Mouse (Mus musculus) left cerebral cortex, adult 6 months (tissue): Measurements from ENCODE around the gene Zxdc. TPM values are rescaled to one million over a fixed set of nuclear protein-coding genes. Genes with fewer than 3 reads are reported as not detected.

ENCODE experiments used
- long read RNA-seq, 2 experiments: library from polyadenylated mRNA; unstranded; transcript quantifications; one replicate each; pipeline ENCODE4 v2.0.0; 2019 to 2020
- polyA plus RNA-seq: library from polyadenylated mRNA; unstranded; fragments of <200 nt; fragmentation: Nextera tagmentation; gene quantifications from 2 replicates; pipeline ENCODE4 v1.2.3, GENCODE M21; 2021

The Zxdc gene
- polyA plus RNA-seq: 3.0 and 13.3 TPM in 2 replicates
- long read RNA-seq, experiment 1, full-length matches to known transcripts: 2 of 12 reads
- long read RNA-seq, experiment 1, partial matches to known transcripts: 8 of 12 reads
- long read RNA-seq, experiment 1, other reads (novel, unspliced or antisense): 2 of 12 reads
- long read RNA-seq, experiment 2, partial matches to known transcripts: 4 of 7 reads
- long read RNA-seq, experiment 2, other reads (novel, unspliced or antisense): 3 of 7 reads

DNA sequence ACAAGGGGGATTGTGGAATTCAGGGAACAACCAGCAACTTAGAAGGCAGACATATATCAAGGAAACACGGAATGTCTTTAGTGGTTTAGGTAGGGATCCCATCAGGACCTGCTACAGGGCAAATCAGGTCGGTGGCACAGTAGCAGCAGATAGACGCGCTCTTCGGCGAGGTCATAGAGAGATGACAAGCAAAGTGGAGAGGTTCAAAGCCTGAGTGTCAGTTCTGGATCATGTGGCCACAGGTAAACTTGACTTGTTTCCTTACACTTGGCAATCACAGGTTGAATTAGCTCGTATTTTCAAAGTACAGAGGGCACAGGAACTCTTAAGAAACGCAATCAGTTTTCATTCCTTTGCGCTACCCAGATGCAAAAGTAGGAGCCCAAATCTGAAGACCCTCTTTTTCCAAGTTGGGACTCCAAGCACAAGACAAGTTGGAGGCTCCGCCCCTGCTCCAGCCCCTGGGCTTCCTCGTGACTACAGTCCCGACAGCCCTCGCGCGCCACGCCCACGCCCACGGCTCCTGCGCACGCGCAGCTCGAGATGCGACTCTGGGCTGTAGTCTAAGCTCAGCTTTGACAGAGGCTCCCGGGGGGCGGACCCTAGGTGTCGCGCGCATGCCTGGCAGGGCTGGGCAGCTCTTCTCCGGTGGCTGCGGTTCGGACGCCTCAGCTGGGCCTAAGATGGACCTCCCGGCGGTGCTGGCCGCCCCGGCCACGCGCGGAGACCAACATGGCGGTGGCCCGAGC, at the start of gene Zxdc:
Gene Zxdc (plus strand): TSS at position 517 of the 749 bp plus-strand sequence.

GRCm38 (mm10) chr6:90324991-90325390, 44.3 kb upstream of the Zxdc start, which contains the start of gene Chst13:
Gene Chst13, minus strand, starts transcription at chr6:90325185.

GRCm38 (mm10) chr6:90332561-90333425, 36.5 kb upstream of the Zxdc start, which contains the start of gene Uroc1:
Gene Uroc1, plus strand, starts transcription at chr6:90333284.

GRCm38 (mm10) chr6:90428380-90428974, 59.2 kb downstream of the Zxdc start, which contains the start of gene Cfap100:
Gene Cfap100, minus strand, starts transcription at chr6:90428797.

Other genes starting within 250 kb of the Zxdc start
- gene Vmn1r51, start 246.9 kb upstream of the Zxdc start, polyA plus RNA-seq: not detected in 2 replicates
- gene Vmn1r52, start 194.7 kb upstream of the Zxdc start, polyA plus RNA-seq: not detected in 2 replicates
- gene V1ra8, start 166.7 kb upstream of the Zxdc start, polyA plus RNA-seq: not detected in 2 replicates
- not detected in 2 replicates for gene Vmn1r53, start 145.1 kb upstream of the Zxdc start, polyA plus RNA-seq
- gene Vmn1r54, start 123.2 kb upstream of the Zxdc start, polyA plus RNA-seq: not detected in 2 replicates
- not detected in 2 replicates for gene BC048671, start 68.3 kb upstream of the Zxdc start, polyA plus RNA-seq
- 0.10 TPM in 1 of 2 replicates, not detected in the other for gene Chst13, start 44.3 kb upstream of the Zxdc start, polyA plus RNA-seq
- gene Uroc1, start 36.2 kb upstream of the Zxdc start, polyA plus RNA-seq: not detected in 2 replicates
- gene Cfap100, start 59.3 kb downstream of the Zxdc start, polyA plus RNA-seq: 3.5 and 4.9 TPM in 2 replicates
- 12.6 and 25.1 TPM in 2 replicates for gene Klf15, start 93.1 kb downstream of the Zxdc start, polyA plus RNA-seq
- gene Aldh1l1, start 116.9 kb downstream of the Zxdc start, polyA plus RNA-seq: 39.8 and 47.8 TPM in 2 replicates
- 4.1 and 4.4 TPM in 2 replicates for gene Slc41a3, start 235.2 kb downstream of the Zxdc start, polyA plus RNA-seq